Mouse (Mus musculus) lung, adult 10 weeks (tissue): ENCODE data around the gene Hus1b. TPM values are rescaled to one million over a fixed set of nuclear protein-coding genes. Genes with fewer than 3 reads are reported as not detected.

Source experiments
- polyA plus RNA-seq: library from polyadenylated mRNA; stranded (reverse); fragments of 350-450 nt; fragmentation: Illumina TruSeq; extraction: RNeasy Lipid Tissue Mini Kit (QIAGEN cat#74804); gene quantifications from one replicate; pipeline ENCODE4 v1.2.3, GENCODE M21; 2014; ENCODE audit warnings: low read depth, low replicate concordance; ENCODE audit not compliant: insufficient read depth

The Hus1b gene
- 0.28 TPM for polyA plus RNA-seq

DNA sequence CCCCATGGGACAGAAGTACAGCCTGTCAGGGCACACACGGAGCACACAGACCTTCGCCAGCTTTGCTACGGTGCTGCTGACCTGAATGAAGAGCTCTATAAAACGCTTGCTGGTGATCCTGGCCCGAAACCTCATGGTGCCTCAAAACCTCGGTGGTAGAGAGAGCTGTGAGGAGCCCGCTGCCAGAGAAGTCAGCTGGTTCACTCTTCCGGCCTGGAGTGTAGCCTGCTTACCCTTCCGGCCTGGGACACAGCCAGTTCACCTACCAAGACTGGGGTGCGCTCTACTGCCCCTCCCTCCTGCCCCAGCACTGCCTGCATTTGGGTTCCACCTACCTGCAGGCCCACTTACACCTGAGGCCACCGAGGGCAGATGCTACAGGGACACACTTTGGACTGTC is at the start of gene Hus1b:
Hus1b (minus strand) TSS at position 220 of the 400 bp plus-strand sequence.

DNA sequence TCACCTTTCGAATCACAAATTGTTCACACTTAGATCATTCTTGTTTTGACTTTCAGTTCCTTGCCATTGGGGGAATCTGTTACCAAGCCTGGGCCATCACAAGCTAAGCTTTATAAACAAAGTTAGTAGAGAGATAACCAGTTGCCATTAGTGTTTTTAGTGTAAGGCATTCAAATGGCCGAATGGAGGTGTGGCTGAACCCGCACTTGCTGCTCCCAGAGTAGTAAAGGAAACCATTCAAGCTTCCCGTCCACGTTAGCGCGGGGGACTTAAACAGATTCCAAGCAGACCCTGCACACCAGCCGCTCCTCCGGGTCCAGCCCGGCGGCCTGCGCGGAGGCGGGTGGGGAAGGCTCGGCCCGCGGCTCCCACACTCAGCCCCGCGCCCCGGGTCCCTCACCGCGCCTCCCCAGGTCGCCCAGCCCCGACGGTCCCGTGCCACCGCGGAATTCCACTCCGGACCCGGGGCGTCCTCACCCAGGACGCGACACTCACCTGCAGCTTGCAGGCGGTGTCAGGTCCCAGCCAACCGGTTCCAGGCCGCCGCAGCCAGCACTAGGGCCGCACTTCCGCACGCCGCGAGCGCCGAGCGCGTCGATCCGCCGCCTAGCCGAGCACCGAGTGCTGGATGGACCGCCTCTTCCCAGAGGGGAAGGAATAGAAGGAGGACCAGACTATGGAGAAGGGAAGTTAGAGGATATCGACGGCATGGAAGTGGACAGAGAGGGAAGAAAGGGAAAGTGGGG is 26.1 kb upstream of the Hus1b start, which contains the start of the genes Exoc2 and Gm5447:
Exoc2 (minus strand) TSS at position 593 of the 746 bp plus-strand sequence.
Gm5447 (plus strand) TSS at position 704 of the 746 bp plus-strand sequence.

Other genes with a start within 250 kb of the Hus1b start
- gene Irf4, start 198.5 kb downstream of the Hus1b start, polyA plus RNA-seq, result 2.5 TPM
- 12.5 TPM for gene Exoc2, start 26.3 kb upstream of the Hus1b start, polyA plus RNA-seq
- gene Gm5447, start 26.4 kb upstream of the Hus1b start, polyA plus RNA-seq, result not detected